Mouse (Mus musculus) cerebellum, adult 2 months (tissue): ENCODE data around the gene Gm4141.
"Not testable (repeated sequence)": the region's sequence is repeated elsewhere in the genome, so short reads cannot be mapped to it uniquely, and the experiment has no call there.

ENCODE experiments used
- CTCF ChIP-seq: fragments of 200-500 bp; IDR thresholded peaks from 2 replicates; pipeline ENCODE4 v1.5.1; 2011; ENCODE audit warnings: low read depth, mild to moderate bottlenecking, control low read depth, low read length, moderate library complexity, borderline replicate concordance; ENCODE audit not compliant: insufficient read depth
- POLR2A ChIP-seq: fragments of 200-500 bp; IDR thresholded peaks from 2 replicates; pipeline ENCODE4 v1.6.1; 2011; ENCODE audit warnings: low read length, control low read depth, borderline replicate concordance; ENCODE audit not compliant: insufficient read depth

GRCm38 (mm10) chr7:20545657-20546056 is 30.4 kb downstream of the Gm4141 start, which contains the start of gene Gm5726:
- not testable (repeated sequence) for TF ChIP-seq CTCF, POLR2A
